Mouse (Mus musculus): Measurements from ENCODE around the gene Cask.

GRCm38 (mm10) chrX:13607752-13608151 is 243.4 kb downstream of the Cask start:
- TF ChIP-seq POLR2A (IDR thresholded peaks at IDR 0.05; ENCODE audit: insufficient read depth, low read length) (no peak), CTCF (IDR thresholded peaks at IDR 0.05; ENCODE audit: low read depth, low read length) (no peak)
